ENCODE assay signal across 15 mouse cellular contexts in genomic region chr2:153215421-153215820, GRCm38 (mm10). TPM values are rescaled to one million over a fixed set of nuclear protein-coding genes. Genes with fewer than 3 reads are reported as not detected.
A peak's percentile ranks its signal among the peaks of the same experiment; 100 is the strongest.
DNase-seq lines count a peak whose midpoint lies in the region; ATAC-seq and TF ChIP-seq lines count a peak whose summit lies in the region.
"Had no signal": no experiment of that assay in that cellular context is flagged by ENCODE, and none has a peak within 500 bp of the region (broad histone marks: within the 10 kb centered on the region; RNA-seq: fewer than 3 reads in every experiment).

No protein-coding gene starts in this region.

- no peak overlapping the region for H3K9ac ChIP-seq in liver, embryonic 14.5 days (replicated peaks)
- H3K9ac ChIP-seq: forebrain, embryonic 15.5 days; heart, embryonic 13.5 days; hindbrain, embryonic 13.5 days; kidney, embryonic 15.5 days had no signal

- no peak for TF ChIP-seq EP300 in liver, embryonic 14.5 days (IDR thresholded peaks at IDR 0.05; ENCODE audit: low read depth)

- 25% methylated on average over 4 of the region's 4 CpGs for WGBS in liver, embryonic 14.5 days (ENCODE audit: insufficient replicate concordance)

- H3K4me2 ChIP-seq in liver, embryonic 14.5 days (ENCODE audit: low read depth) = no peak overlapping the region
- H3K4me2 ChIP-seq: forebrain, embryonic 15.5 days; heart, embryonic 13.5 days; hindbrain, embryonic 13.5 days; kidney, embryonic 15.5 days had no signal

- DNase-seq in retina, postnatal 1 day = peak; percentile 36
- no peak for DNase-seq in retina, embryonic 14.5 days (ENCODE audit: low spot score)
- no peak for DNase-seq in liver, embryonic 14.5 days (ENCODE audit: low read depth in 3 of 3, low spot score in 3 of 3)
- peak; percentile 42 to 67 for DNase-seq in natural killer cell, adult 2 months (ENCODE audit: low spot score in 2 of 2)
- no peak for DNase-seq in layer of hippocampus, postnatal 10 days (ENCODE audit: low spot score in 2 of 2)
- no peak for DNase-seq in kidney, adult 9 months
- DNase-seq in urinary bladder, postnatal 36 days (ENCODE audit: low spot score in 2 of 2) = no peak
- DNase-seq: adrenal gland, postnatal 14 days; gastrocnemius, postnatal 10 days; right cerebral cortex, adult 18-20 months had no signal

- no peak overlapping the region for H3K27ac ChIP-seq in liver, embryonic 14.5 days
- H3K27ac ChIP-seq: forebrain, embryonic 15.5 days; heart, embryonic 13.5 days; hindbrain, embryonic 13.5 days; kidney, embryonic 15.5 days had no signal

- H3K4me3 ChIP-seq in liver, embryonic 14.5 days (ENCODE audit: insufficient read depth in 1 of 2, low read depth in 2 of 2, low read length in 2 of 2) = no peak overlapping the region
- H3K4me3 ChIP-seq: forebrain, embryonic 15.5 days; heart, embryonic 13.5 days; hindbrain, embryonic 13.5 days; kidney, embryonic 15.5 days had no signal

- no peaks in the 10 kb centered on the region for H3K36me3 ChIP-seq in liver, embryonic 14.5 days (replicated peaks; ENCODE audit: control insufficient read depth, insufficient read depth, low read depth)
- H3K36me3 ChIP-seq: forebrain, embryonic 15.5 days had no signal

- no peak; the same call in 1 of the 2 replicates for TF ChIP-seq CTCF in liver, embryonic 14.5 days (IDR thresholded peaks at IDR 0.05; ENCODE audit: low read depth)

- H3K27me3 ChIP-seq in liver, embryonic 14.5 days (ENCODE audit: control insufficient read depth, insufficient read depth, low read length) = no peaks in the 10 kb centered on the region
- H3K27me3 ChIP-seq: forebrain, embryonic 15.5 days; heart, embryonic 13.5 days; hindbrain, embryonic 13.5 days; kidney, embryonic 15.5 days had no signal

- ATAC-seq in activated CD4-positive, CD25-positive, alpha-beta regulatory T cell, adult 4 months = peak; percentile 12
- peak; percentile 27; the same call in 1 of the 2 replicates for ATAC-seq in liver, embryonic 14.5 days (ENCODE audit: insufficient read depth)
- ATAC-seq: forebrain, embryonic 15.5 days had no signal

- H3K9me3 ChIP-seq in liver, embryonic 14.5 days (ENCODE audit: control insufficient read depth, low read length) = no peaks in the 10 kb centered on the region
- H3K9me3 ChIP-seq: forebrain, embryonic 15.5 days; heart, embryonic 13.5 days; hindbrain, embryonic 13.5 days; kidney, embryonic 15.5 days had no signal

- H3K4me1 ChIP-seq in liver, embryonic 14.5 days (replicated peaks; ENCODE audit: control insufficient read depth in 2 of 2, insufficient read depth in 2 of 2, low read length in 1 of 2) = peaks cover 6 to 24% of the 10 kb centered on the region in 2 experiments
- H3K4me1 ChIP-seq: forebrain, embryonic 15.5 days; hindbrain, embryonic 13.5 days; kidney, embryonic 15.5 days had no signal

RNA-seq across cellular contexts. Expression of gene Tspyl3, which starts 9.8 kb away (rescaled TPM):
- polyA plus RNA-seq in activated CD4-positive, CD25-positive, alpha-beta regulatory T cell, adult 4 months (2017; shearing (Covaris generic)) = 10 to 100 TPM; 25.3 to 25.6 TPM
- 2.1 and 2.3 TPM in 2 replicates for polyA plus RNA-seq in liver, embryonic 14.5 days (2012; rRNA removed)
- 1.6 and 2.5 TPM in 2 replicates for polyA plus RNA-seq in liver, embryonic 14.5 days (2014; fragmentation: Nextera tagmentation; extraction: Ambion mirVana)
- 10 to 100 TPM; 30.6 to 32.7 TPM for total RNA-seq in layer of hippocampus, postnatal 10 days (2021)

RNA-seq across cellular contexts. Expression of gene Plagl2, which starts 25.8 kb away (rescaled TPM):
- 10 to 100 TPM; 20.9 to 26.3 TPM for polyA plus RNA-seq in activated CD4-positive, CD25-positive, alpha-beta regulatory T cell, adult 4 months (2017; shearing (Covaris generic))
- polyA plus RNA-seq in liver, embryonic 14.5 days (2012; rRNA removed) = 14.4 and 14.5 TPM in 2 replicates
- polyA plus RNA-seq in liver, embryonic 14.5 days (2014; fragmentation: Nextera tagmentation; extraction: Ambion mirVana) = 23.9 and 27.0 TPM in 2 replicates
- 1 to 10 TPM; 5.0 to 5.4 TPM for total RNA-seq in layer of hippocampus, postnatal 10 days (2021)

RNA-seq across cellular contexts. Expression of gene Pofut1, which starts 25.9 kb away (rescaled TPM):
- polyA plus RNA-seq in activated CD4-positive, CD25-positive, alpha-beta regulatory T cell, adult 4 months (2017; shearing (Covaris generic)) = 1 to 10 TPM; 8.8 to 9.4 TPM
- 6.1 and 6.8 TPM in 2 replicates for polyA plus RNA-seq in liver, embryonic 14.5 days (2012; rRNA removed)
- 3.2 and 3.7 TPM in 2 replicates for polyA plus RNA-seq in liver, embryonic 14.5 days (2014; fragmentation: Nextera tagmentation; extraction: Ambion mirVana)
- 10 to 100 TPM; 18.0 to 22.9 TPM for total RNA-seq in layer of hippocampus, postnatal 10 days (2021)

RNA-seq across cellular contexts. Expression of gene Tm9sf4, which starts 54.3 kb away (rescaled TPM):
- 10 to 100 TPM; 24.1 to 41.4 TPM for polyA plus RNA-seq in activated CD4-positive, CD25-positive, alpha-beta regulatory T cell, adult 4 months (2017; shearing (Covaris generic))
- polyA plus RNA-seq in liver, embryonic 14.5 days (2012; rRNA removed) = 13.0 TPM in 2 replicates
- 23.7 and 32.4 TPM in 2 replicates for polyA plus RNA-seq in liver, embryonic 14.5 days (2014; fragmentation: Nextera tagmentation; extraction: Ambion mirVana)
- total RNA-seq in layer of hippocampus, postnatal 10 days (2021) = 100 to 1,000 TPM in 1 of 2 experiments, 10 to 100 TPM in 1; 87.7 to 110 TPM

Comparison
In these comparisons a context has a peak if more than half of its experiments do, and no peak if none do; other contexts are left out.
1. DNase-seq: peak in retina, postnatal 1 day (single experiment) and natural killer cell, adult 2 months (2 of 2); none in retina, embryonic 14.5 days (single experiment), liver, embryonic 14.5 days (0 of 3), layer of hippocampus, postnatal 10 days (0 of 2), kidney, adult 9 months (single experiment) and urinary bladder, postnatal 36 days (0 of 2).
2. RNA of gene Tspyl3, which starts 9.8 kb away (polyA plus RNA-seq): 25.3 to 25.6 TPM in activated CD4-positive, CD25-positive, alpha-beta regulatory T cell, adult 4 months; 1.6 to 2.5 TPM in liver, embryonic 14.5 days; every median in the first group is over 4 times any median in the second.